Mouse (Mus musculus): ENCODE results near the gene Ms4a6d.

DNA sequence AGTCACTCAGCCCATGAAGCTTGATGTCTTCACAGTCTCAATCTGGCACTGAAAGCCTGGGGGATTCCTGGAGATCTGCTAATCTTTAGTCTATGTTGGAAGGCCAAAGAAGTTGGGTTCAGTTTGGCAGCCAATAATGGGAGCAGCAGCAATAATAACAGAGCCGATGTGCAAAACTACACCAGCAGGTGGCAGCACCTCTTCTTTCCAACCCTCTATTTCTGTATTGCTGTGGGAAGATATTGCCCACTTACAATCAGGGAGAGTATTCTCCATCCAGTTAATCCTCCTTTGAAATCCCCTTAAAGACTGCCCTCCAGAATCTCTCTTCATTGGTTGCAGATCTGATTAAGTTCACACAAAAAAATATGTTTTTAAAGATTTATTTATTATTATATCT is 3.5 kb upstream of the Ms4a6d start:
- TF ChIP-seq EP300 (IDR thresholded peaks at IDR 0.05; ENCODE audit: low read depth) (no peak), CTCF (IDR thresholded peaks at IDR 0.05; ENCODE audit: low read depth) (peak; percentile 70)

All from heart, postnatal 0 days (tissue).